ENCODE assay signal across 11 mouse cellular contexts in the genomic region with DNA sequence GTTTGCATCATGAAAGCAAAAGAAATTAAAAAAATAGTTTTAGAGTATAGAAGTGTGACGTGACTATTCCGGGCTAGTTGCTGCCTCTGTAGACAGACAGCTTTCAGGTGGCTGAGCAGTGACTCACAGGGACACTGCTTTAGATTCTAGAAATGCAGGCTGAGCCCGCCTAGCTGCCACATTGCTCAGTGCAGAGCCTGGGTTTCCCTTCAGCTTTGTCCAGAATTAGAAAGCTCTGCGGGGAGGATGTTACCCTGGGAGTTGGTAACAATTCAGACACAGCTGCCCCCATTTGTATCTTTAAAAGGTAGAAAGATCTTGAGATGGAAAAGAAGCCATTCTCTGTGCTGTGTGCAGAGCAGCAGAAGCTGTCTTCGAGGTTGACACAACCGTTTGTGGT.
A peak's percentile ranks its signal among the peaks of the same experiment; 100 is the strongest.
DNase-seq lines count a peak whose midpoint lies in the region; ATAC-seq lines count a peak whose summit lies in the region.
"Had no signal": no experiment of that assay in that cellular context is flagged by ENCODE, and none has a peak within 500 bp of the region (broad histone marks: within the 10 kb centered on the region; RNA-seq: fewer than 3 reads in every experiment).

No protein-coding gene starts in this region.

- no peak for ATAC-seq in erythroid progenitor cell, adult 5-6 weeks (replicated peaks; ENCODE audit: low FRiP score, poor library complexity, severe bottlenecking)

- DNase-seq in adrenal gland, postnatal 36 days = peak; percentile 2 to 13
- DNase-seq in adrenal gland, adult 18-20 months (ENCODE audit: low spot score in 2 of 2) = no peak
- peak; percentile 39 for DNase-seq in layer of hippocampus, adult 9-11 months
- DNase-seq in layer of hippocampus, postnatal 25 days (ENCODE audit: extremely low spot score in 1 of 2, low spot score in 1 of 2) = no peak
- peak; percentile 25 to 41 for DNase-seq in frontal cortex, postnatal 25 days (ENCODE audit: low spot score in 2 of 2)
- peak; percentile 30 for DNase-seq in right cerebral cortex, postnatal 14 days
- no peak for DNase-seq in thymus, postnatal 10 days (ENCODE audit: low spot score in 2 of 2)
- DNase-seq: gastrocnemius, postnatal 14 days; heart, postnatal 10 days; thymus, postnatal 36 days had no signal

Comparison
In these comparisons a context has a peak if more than half of its experiments do, and no peak if none do; other contexts are left out.
1. DNase-seq: peak in adrenal gland, postnatal 36 days (2 of 2), layer of hippocampus, adult 9-11 months (single experiment), frontal cortex, postnatal 25 days (2 of 2) and right cerebral cortex, postnatal 14 days (single experiment); none in adrenal gland, adult 18-20 months (0 of 2), layer of hippocampus, postnatal 25 days (0 of 2) and thymus, postnatal 10 days (0 of 2).